Mouse (Mus musculus) lung, postnatal 14 days (tissue): ENCODE measurements at regions not wholly inside any gene's neighbourhood (a gene's known extent, or its start where the extent isn't known, plus 50 kb on each side); places are given as distances from the start of the nearest gene placed in this dataset.

Experiments used
- DNase-seq: peaks from one replicate; pipeline ENCODE4 v3.0.0; 2021

GRCm38 (mm10) chr6:108910330-108910729 is 81.9 kb downstream of the Edem1 start:
- DNase-seq = no peak

GRCm38 (mm10) chr6:108912539-108912938 is 84.1 kb downstream of the Edem1 start:
- no peak for DNase-seq

- no peak for DNase-seq
Measured at GRCm38 (mm10) chr6:108919372-108919913, 91.0 kb downstream of the Edem1 start.

GRCm38 (mm10) chr6:108921181-108921580 is 92.7 kb downstream of the Edem1 start:
- DNase-seq = no peak

- DNase-seq = no peak
Measured at GRCm38 (mm10) chr6:108922564-108922963, 94.1 kb downstream of the Edem1 start.

- no peak for DNase-seq
Measured at GRCm38 (mm10) chr6:108928981-108929380, 100.5 kb downstream of the Edem1 start.

- DNase-seq = no peak
Measured at GRCm38 (mm10) chr6:108938646-108939045, 110.2 kb downstream of the Edem1 start.

- no peak for DNase-seq
Measured at GRCm38 (mm10) chr6:108942288-108942687, 113.8 kb downstream of the Edem1 start.

GRCm38 (mm10) chr6:108952389-108952788 is 123.9 kb downstream of the Edem1 start:
- DNase-seq = no peak

GRCm38 (mm10) chr6:108962810-108963209 is 134.4 kb downstream of the Edem1 start:
- no peak for DNase-seq

- DNase-seq = peak; percentile 30
Measured at GRCm38 (mm10) chr6:108963295-108963694, 134.9 kb downstream of the Edem1 start.

- DNase-seq = no peak
Measured at GRCm38 (mm10) chr6:108969477-108970176, 141.2 kb downstream of the Edem1 start.

- DNase-seq = no peak
Measured at GRCm38 (mm10) chr6:108971415-108972089, 143.1 kb downstream of the Edem1 start.

GRCm38 (mm10) chr6:108973701-108974100 is 145.3 kb downstream of the Edem1 start:
- no peak for DNase-seq

GRCm38 (mm10) chr6:108989506-108989905 is 161.1 kb downstream of the Edem1 start:
- no peak for DNase-seq

GRCm38 (mm10) chr6:108993743-108994142 is 165.3 kb downstream of the Edem1 start:
- DNase-seq = no peak

GRCm38 (mm10) chr6:109004443-109004842 is 176.0 kb downstream of the Edem1 start:
- no peak for DNase-seq

- no peak for DNase-seq
Measured at GRCm38 (mm10) chr6:109009364-109009763, 180.9 kb downstream of the Edem1 start.

GRCm38 (mm10) chr6:109009793-109010192 is 181.4 kb downstream of the Edem1 start:
- DNase-seq = no peak

GRCm38 (mm10) chr6:109019731-109020130 is 191.3 kb downstream of the Edem1 start:
- DNase-seq = no peak
